Mouse (Mus musculus): Measurements from ENCODE around the gene Ubox5. TPM values are rescaled to one million over a fixed set of nuclear protein-coding genes. Genes with fewer than 3 reads are reported as not detected.

The Ubox5 gene
- total and polyA plus RNA-seq, 3 experiments: 5.5 to 10.6 (median 7.0) TPM

GRCm38 (mm10) chr2:130540266-130540665, 89.6 kb downstream of the Ubox5 start:
- peaks cover 52 to 92% of the 10 kb centered on the region in 2 experiments for H3K36me3 ChIP-seq (replicated peaks in 1 of 2; ENCODE audit: control insufficient read depth in 1 of 2, insufficient read depth in 1 of 2, low read length in 1 of 2)
- TF ChIP-seq BHLHE40 (IDR thresholded peaks at IDR 0.05; ENCODE audit: low read depth, low read length) (peak; percentile 55), ETS1 (conservative IDR thresholded peaks at IDR 0.05; ENCODE audit: low read depth, low read length) (0 out of 2 replicates have a peak, but pooled peaks have one; percentile 11), NRF1 (IDR thresholded peaks at IDR 0.05; ENCODE audit: low read depth, low read length) (no peak), MAFK (IDR thresholded peaks at IDR 0.05; ENCODE audit: insufficient replicate concordance, low read length) (no peak), EP300 (IDR thresholded peaks at IDR 0.05; ENCODE audit: low read length) (no peak), TBP (conservative IDR thresholded peaks at IDR 0.05; ENCODE audit: low read depth, low read length) (no peak), JUN (IDR thresholded peaks at IDR 0.05; ENCODE audit: insufficient read depth, low read depth, low read length) (no peak), POLR2A (IDR thresholded peaks at IDR 0.05; ENCODE audit: low read depth, low read length) (no peak), E2F4 (IDR thresholded peaks at IDR 0.05; ENCODE audit: insufficient replicate concordance, low read depth, low read length) (no peak), USF1 (IDR thresholded peaks at IDR 0.05; ENCODE audit: low read depth, low read length) (no peak), PAX5 (IDR thresholded peaks at IDR 0.05; ENCODE audit: low read length) (no peak), MXI1 (IDR thresholded peaks at IDR 0.05; ENCODE audit: low read depth, low read length) (no peak), MAX (IDR thresholded peaks at IDR 0.05; ENCODE audit: low read length) (no peak), CTCF (conservative IDR thresholded peaks at IDR 0.05 in 1 of 2, IDR thresholded peaks at IDR 0.05 in 1 of 2; ENCODE audit: low read depth in 2 of 2, low read length in 2 of 2) (no peak), MEF2A (IDR thresholded peaks at IDR 0.05; ENCODE audit: borderline replicate concordance, low read depth, low read length) (no peak)
- H3K4me1 ChIP-seq (ENCODE audit: control insufficient read depth in 1 of 2, insufficient read depth in 2 of 2): peaks cover 7 to 33% of the 10 kb centered on the region in 2 experiments; a peak in 3 of 4 replicates
- no peaks in the 10 kb centered on the region for H3K79me2 ChIP-seq (replicated peaks; ENCODE audit: control insufficient read depth, extremely low read depth, insufficient read depth, poor library complexity, severe bottlenecking)
- no peak overlapping the region for H3K9ac ChIP-seq (ENCODE audit: insufficient read depth, low read depth)
- in situ Hi-C loops (cut with MboI; ENCODE audit: low pct_ligation_motif_present, low pct_unique_long_range_greater_than_20kb, low sequenced_read_pairs) (no loop called here), dilution Hi-C loops (cut with MboI; ENCODE audit: extremely low pct_ligation_motif_present, extremely low pct_unique_long_range_greater_than_20kb, low sequenced_read_pairs) (no loop called here)
- no peak overlapping the region for H3K4me2 ChIP-seq (ENCODE audit: insufficient read depth, low read depth, poor library complexity, severe bottlenecking)
- no peak overlapping the region for H3K27ac ChIP-seq (ENCODE audit: insufficient read depth, low read depth)
- H3K27me3 ChIP-seq (replicated peaks): no peaks in the 10 kb centered on the region
- no peak overlapping the region for H3K4me3 ChIP-seq (replicated peaks in 1 of 3; ENCODE audit: low read depth in 2 of 3, low read length in 2 of 3, poor library complexity in 1 of 3)
- peaks cover 13% of the 10 kb centered on the region for H3K9me3 ChIP-seq (replicated peaks; ENCODE audit: low read length)
- no peak for DNase-seq (ENCODE audit: extremely low read depth)

Other genes with a start within 250 kb of the Ubox5 start
- gene Cpxm1, start 232.5 kb downstream of the Ubox5 start, total RNA-seq (2012; rRNA removed): 0.08 and 0.13 TPM in 2 replicates
- gene Cpxm1, start 232.5 kb downstream of the Ubox5 start, total RNA-seq (2014; rRNA removed): 0.20 and 0.35 TPM in 2 replicates
- 0.27 and 0.31 TPM in 2 replicates for gene Cpxm1, start 232.5 kb downstream of the Ubox5 start, polyA plus RNA-seq (2012; ENCODE audit: insufficient read length, low read depth)
- gene Gm28372, start 224.8 kb downstream of the Ubox5 start, total RNA-seq (2012; rRNA removed): not detected in 2 replicates
- gene Gm28372, start 224.8 kb downstream of the Ubox5 start, total RNA-seq (2014; rRNA removed): not detected in 2 replicates
- gene Gm28372, start 224.8 kb downstream of the Ubox5 start, polyA plus RNA-seq (2012; ENCODE audit: insufficient read length, low read depth): 0.23 TPM in 1 of 2 replicates, not detected in the other
- not detected in 2 replicates for gene 1700020A23Rik, start 224.8 kb downstream of the Ubox5 start, total RNA-seq (2012; rRNA removed)
- not detected in 2 replicates for gene 1700020A23Rik, start 224.8 kb downstream of the Ubox5 start, total RNA-seq (2014; rRNA removed)
- gene 1700020A23Rik, start 224.8 kb downstream of the Ubox5 start, polyA plus RNA-seq (2012; ENCODE audit: insufficient read length, low read depth): not detected in 2 replicates
- gene Tmem239, start 223.6 kb downstream of the Ubox5 start, total RNA-seq (2012; rRNA removed): not detected in 2 replicates
- gene Tmem239, start 223.6 kb downstream of the Ubox5 start, total RNA-seq (2014; rRNA removed): not detected in 2 replicates
- gene Tmem239, start 223.6 kb downstream of the Ubox5 start, polyA plus RNA-seq (2012; ENCODE audit: insufficient read length, low read depth): not detected in 2 replicates
- 105 and 119 TPM in 2 replicates for gene Vps16, start 205.7 kb downstream of the Ubox5 start, total RNA-seq (2012; rRNA removed)
- 76.7 and 98.4 TPM in 2 replicates for gene Vps16, start 205.7 kb downstream of the Ubox5 start, total RNA-seq (2014; rRNA removed)
- gene Vps16, start 205.7 kb downstream of the Ubox5 start, polyA plus RNA-seq (2012; ENCODE audit: insufficient read length, low read depth): 113 and 141 TPM in 2 replicates
- gene Pced1a, start 205.3 kb downstream of the Ubox5 start, total RNA-seq (2012; rRNA removed): 13.3 and 15.3 TPM in 2 replicates
- 9.6 and 11.6 TPM in 2 replicates for gene Pced1a, start 205.3 kb downstream of the Ubox5 start, total RNA-seq (2014; rRNA removed)
- gene Pced1a, start 205.3 kb downstream of the Ubox5 start, polyA plus RNA-seq (2012; ENCODE audit: insufficient read length, low read depth): 15.6 and 17.1 TPM in 2 replicates
- gene Ptpra, start 179.8 kb downstream of the Ubox5 start, total RNA-seq (2012; rRNA removed): 36.0 and 38.5 TPM in 2 replicates
- gene Ptpra, start 179.8 kb downstream of the Ubox5 start, total RNA-seq (2014; rRNA removed): 38.5 and 40.4 TPM in 2 replicates
- 67.5 and 73.3 TPM in 2 replicates for gene Ptpra, start 179.8 kb downstream of the Ubox5 start, polyA plus RNA-seq (2012; ENCODE audit: insufficient read length, low read depth)
- 68.7 and 83.2 TPM in 2 replicates for gene Mrps26, start 66.3 kb downstream of the Ubox5 start, total RNA-seq (2012; rRNA removed)
- 71.4 and 74.7 TPM in 2 replicates for gene Mrps26, start 66.3 kb downstream of the Ubox5 start, total RNA-seq (2014; rRNA removed)
- 101 and 137 TPM in 2 replicates for gene Mrps26, start 66.3 kb downstream of the Ubox5 start, polyA plus RNA-seq (2012; ENCODE audit: insufficient read length, low read depth)
- not detected in 2 replicates for gene Oxt, start 53.9 kb downstream of the Ubox5 start, total RNA-seq (2012; rRNA removed)
- gene Oxt, start 53.9 kb downstream of the Ubox5 start, total RNA-seq (2014; rRNA removed): not detected in 2 replicates
- not detected in 2 replicates for gene Oxt, start 53.9 kb downstream of the Ubox5 start, polyA plus RNA-seq (2012; ENCODE audit: insufficient read length, low read depth)
- not detected in 2 replicates for gene Avp, start 47.5 kb downstream of the Ubox5 start, total RNA-seq (2012; rRNA removed)
- not detected in 2 replicates for gene Avp, start 47.5 kb downstream of the Ubox5 start, total RNA-seq (2014; rRNA removed)
- gene Avp, start 47.5 kb downstream of the Ubox5 start, polyA plus RNA-seq (2012; ENCODE audit: insufficient read length, low read depth): not detected in 2 replicates
- gene Fastkd5, start within 50 bp of the Ubox5 start, total RNA-seq (2012; rRNA removed): 6.0 and 9.7 TPM in 2 replicates
- gene Fastkd5, start within 50 bp of the Ubox5 start, total RNA-seq (2014; rRNA removed): 13.4 and 14.8 TPM in 2 replicates
- gene Fastkd5, start within 50 bp of the Ubox5 start, polyA plus RNA-seq (2012; ENCODE audit: insufficient read length, low read depth): 7.3 and 9.1 TPM in 2 replicates
- 3.7 and 3.9 TPM in 2 replicates for gene Lzts3, start 12.8 kb upstream of the Ubox5 start, total RNA-seq (2012; rRNA removed)
- gene Lzts3, start 12.8 kb upstream of the Ubox5 start, total RNA-seq (2014; rRNA removed): 1.2 and 1.5 TPM in 2 replicates
- 3.6 and 4.2 TPM in 2 replicates for gene Lzts3, start 12.8 kb upstream of the Ubox5 start, polyA plus RNA-seq (2012; ENCODE audit: insufficient read length, low read depth)
- gene Ddrgk1, start 34.6 kb upstream of the Ubox5 start, total RNA-seq (2012; rRNA removed): 72.7 and 77.9 TPM in 2 replicates
- gene Ddrgk1, start 34.6 kb upstream of the Ubox5 start, total RNA-seq (2014; rRNA removed): 50.4 and 51.7 TPM in 2 replicates
- 93.1 and 114 TPM in 2 replicates for gene Ddrgk1, start 34.6 kb upstream of the Ubox5 start, polyA plus RNA-seq (2012; ENCODE audit: insufficient read length, low read depth)
- gene Itpa, start 37.6 kb upstream of the Ubox5 start, total RNA-seq (2012; rRNA removed): 59.1 and 89.6 TPM in 2 replicates
- 121 and 123 TPM in 2 replicates for gene Itpa, start 37.6 kb upstream of the Ubox5 start, total RNA-seq (2014; rRNA removed)
- 53.3 and 70.8 TPM in 2 replicates for gene Itpa, start 37.6 kb upstream of the Ubox5 start, polyA plus RNA-seq (2012; ENCODE audit: insufficient read length, low read depth)
- gene Slc4a11, start 67.5 kb upstream of the Ubox5 start, total RNA-seq (2012; rRNA removed): 0.21 and 0.42 TPM in 2 replicates
- gene Slc4a11, start 67.5 kb upstream of the Ubox5 start, total RNA-seq (2014; rRNA removed): 0.27 TPM in 1 of 2 replicates, not detected in the other
- 0.19 and 0.30 TPM in 2 replicates for gene Slc4a11, start 67.5 kb upstream of the Ubox5 start, polyA plus RNA-seq (2012; ENCODE audit: insufficient read length, low read depth)